Mouse (Mus musculus): ENCODE data around the gene Gab3.

- TF ChIP-seq CTCF (IDR thresholded peaks at IDR 0.05; ENCODE audit: low read depth, low read length) (no peak), POLR2A (IDR thresholded peaks at IDR 0.05; ENCODE audit: borderline replicate concordance, low read depth, low read length) (no peak)
These were observed at the start of gene Gab3 for GRCm38 (mm10) chrX:75084774-75085508.

Data from bone marrow macrophage, adult 2 months (primary cell).